Mouse (Mus musculus) erythroblast, embryonic 14.5 days (primary cell): ENCODE measurements around the gene Gm10392. TPM values are rescaled to one million over a fixed set of nuclear protein-coding genes. Genes with fewer than 3 reads are reported as not detected.

Experiments
- H3K27me3 ChIP-seq: 2 replicates; pipeline ENCODE4 v1.6.1; 2012; ENCODE audit warnings: inconsistent platforms; ENCODE audit not compliant: control insufficient read depth
- H3K36me3 ChIP-seq: 2 replicates; pipeline ENCODE4 v1.6.1; 2012; ENCODE audit warnings: mild to moderate bottlenecking, inconsistent platforms; ENCODE audit not compliant: control insufficient read depth
- H3K4me1 ChIP-seq: 2 replicates; pipeline ENCODE4 v1.6.1; 2012; ENCODE audit warnings: inconsistent platforms; ENCODE audit not compliant: control insufficient read depth
- H3K4me3 ChIP-seq: replicated peaks from 2 replicates; pipeline ENCODE3; 2012; ENCODE audit warnings: moderate library complexity, mild to moderate bottlenecking, inconsistent platforms
- H3K9me3 ChIP-seq: 2 replicates; pipeline ENCODE4 v1.6.1; 2012; ENCODE audit warnings: low read length, inconsistent platforms, mixed read lengths; ENCODE audit not compliant: control insufficient read depth
- GATA1 ChIP-seq: IDR thresholded peaks from 2 replicates; pipeline ENCODE4 v1.6.1; 2012; ENCODE audit warnings: low read length, inconsistent platforms, mixed read lengths
- TAL1 ChIP-seq: IDR thresholded peaks from 3 replicates; pipeline ENCODE4 v1.6.1; 2012; ENCODE audit warnings: low read length, inconsistent platforms, mixed read lengths
- polyA plus RNA-seq: library from polyadenylated mRNA; stranded (reverse); fragments of >175 nt; gene quantifications from 2 replicates; pipeline ENCODE4 v1.2.3, GENCODE M21; 2012

The Gm10392 gene
- polyA plus RNA-seq, 1 experiment = not detected

GRCm38 (mm10) chr11:77467784-77468183 lies 51.2 kb downstream of the Gm10392 start:
- Histone ChIP-seq H3K4me1 (peaks cover 12% of the 10 kb centered on the region), H3K36me3 (peaks cover 6% of the 10 kb centered on the region), H3K27me3 (peaks cover 59% of the 10 kb centered on the region), H3K4me3 (no peak overlapping the region), H3K9me3 (no peaks in the 10 kb centered on the region)
- TF ChIP-seq GATA1 (no peak), TAL1 (no peak)

DNA sequence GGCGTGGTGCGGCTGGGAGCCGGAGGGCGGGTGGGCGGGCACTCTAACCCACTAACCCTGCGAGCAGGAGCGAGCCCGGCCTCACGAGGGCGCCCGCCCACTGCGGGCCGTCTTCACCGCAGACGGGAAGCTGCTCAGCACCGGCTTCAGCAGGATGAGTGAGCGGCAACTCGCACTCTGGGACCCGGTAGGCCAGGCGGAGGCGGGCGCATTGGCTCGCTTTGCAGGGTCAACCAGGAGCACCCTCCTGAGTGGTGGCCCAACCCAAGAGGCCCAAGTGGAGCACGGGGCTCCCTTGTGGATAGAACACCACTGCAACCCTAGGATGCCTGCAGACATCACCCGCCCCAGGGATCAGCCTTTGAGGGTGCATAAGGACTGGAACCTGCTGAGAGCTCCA lies 51.8 kb downstream of the Gm10392 start:
- no peak for TF ChIP-seq TAL1
- TF ChIP-seq GATA1 = no peak
- H3K9me3 ChIP-seq = no peaks in the 10 kb centered on the region; the same call in 1 of the 2 replicates
- peaks cover 17% of the 10 kb centered on the region for H3K4me1 ChIP-seq
- H3K36me3 ChIP-seq = peaks cover 2% of the 10 kb centered on the region
- no peak overlapping the region for H3K4me3 ChIP-seq
- H3K27me3 ChIP-seq = peaks cover 65% of the 10 kb centered on the region

Other genes starting within 250 kb of the Gm10392 start
- not detected in 2 replicates for gene Coro6, start 56.8 kb downstream of the Gm10392 start, polyA plus RNA-seq
- gene Ankrd13b, start 29.5 kb downstream of the Gm10392 start, polyA plus RNA-seq = 0.09 and 0.19 TPM in 2 replicates
- 4.5 and 4.9 TPM in 2 replicates for gene Git1, start 25.6 kb downstream of the Gm10392 start, polyA plus RNA-seq
- 0.01 TPM in 2 replicates for gene Abhd15, start 4.1 kb downstream of the Gm10392 start, polyA plus RNA-seq
- 1.3 and 2.4 TPM in 2 replicates for gene Trp53i13, start 3.2 kb downstream of the Gm10392 start, polyA plus RNA-seq
- gene Taok1, start 88.6 kb upstream of the Gm10392 start, polyA plus RNA-seq = 0.10 and 0.13 TPM in 2 replicates
- 1.0 and 1.1 TPM in 2 replicates for gene Nufip2, start 167.0 kb upstream of the Gm10392 start, polyA plus RNA-seq
- not detected in 2 replicates for gene Cryba1, start 206.1 kb upstream of the Gm10392 start, polyA plus RNA-seq
- 5.1 and 7.7 TPM in 2 replicates for gene Myo18a, start 244.0 kb upstream of the Gm10392 start, polyA plus RNA-seq